Mouse (Mus musculus): ENCODE data around the gene Dlx3. TPM values are rescaled to one million over a fixed set of nuclear protein-coding genes. Genes with fewer than 3 reads are reported as not detected.

The Dlx3 gene
- polyA plus RNA-seq, 1 experiment from 2014 or later, result 4.7 TPM

GRCm38 (mm10) chr11:95150269-95151049 is 30.5 kb downstream of the Dlx3 start:
- Histone ChIP-seq H3K4me2 (replicated peaks) (0 out of 2 replicates have a peak overlapping the region, but pooled peaks have one; percentile 6), H3K27me3 (peaks cover 97% of the 10 kb centered on the region), H3K4me3 (no peak overlapping the region)

GRCm38 (mm10) chr11:95153116-95153515 is 33.2 kb downstream of the Dlx3 start:
- no peaks in the 10 kb centered on the region for H3K36me3 ChIP-seq
- no peak overlapping the region for H3K9ac ChIP-seq
- H3K9me3 ChIP-seq (replicated peaks), result no peaks in the 10 kb centered on the region
- H3K27ac ChIP-seq, result no peak overlapping the region
- 22% methylated on average over 5 of the region's 5 CpGs for WGBS
- peaks cover 7% of the 10 kb centered on the region; the same call in 1 of the 2 replicates for H3K4me1 ChIP-seq
- H3K27me3 ChIP-seq, result peaks cover 74% of the 10 kb centered on the region
- H3K4me2 ChIP-seq (replicated peaks), result no peak overlapping the region
- no peak for ATAC-seq (ENCODE audit: low FRiP score)
- H3K4me3 ChIP-seq, result no peak overlapping the region

More at GRCm38 (mm10) chr11:95150269-95151049, 30.5 kb downstream of the Dlx3 start:
- Histone ChIP-seq H3K9ac (no peak overlapping the region), H3K27ac (no peak overlapping the region), H3K9me3 (replicated peaks) (no peaks in the 10 kb centered on the region), H3K36me3 (no peaks in the 10 kb centered on the region), H3K4me1 (peaks cover 15% of the 10 kb centered on the region)
- ATAC-seq (ENCODE audit: low FRiP score), result no peak
- 2% methylated on average over 33 of the region's 33 CpGs for WGBS

- ATAC-seq (ENCODE audit: low FRiP score), result no peak
- no peaks in the 10 kb centered on the region for H3K9me3 ChIP-seq (replicated peaks)
- H3K4me1 ChIP-seq, result peaks cover 7% of the 10 kb centered on the region; the same call in 1 of the 2 replicates
- no peak overlapping the region for H3K4me3 ChIP-seq
- H3K27me3 ChIP-seq, result peaks cover 68% of the 10 kb centered on the region
- no peak overlapping the region for H3K9ac ChIP-seq
- no peaks in the 10 kb centered on the region for H3K36me3 ChIP-seq
- WGBS, result 77% methylated on average over 5 of the region's 5 CpGs
- no peak overlapping the region for H3K27ac ChIP-seq
- H3K4me2 ChIP-seq (replicated peaks), result no peak overlapping the region
Observed at GRCm38 (mm10) chr11:95153681-95154080, 33.8 kb downstream of the Dlx3 start.

- H3K4me2 ChIP-seq (replicated peaks), result no peak overlapping the region
- ATAC-seq (ENCODE audit: low FRiP score), result no peak
- no peak overlapping the region for H3K27ac ChIP-seq
- no peaks in the 10 kb centered on the region for H3K36me3 ChIP-seq
- H3K27me3 ChIP-seq, result peaks cover 50% of the 10 kb centered on the region
- no peaks in the 10 kb centered on the region for H3K9me3 ChIP-seq (replicated peaks)
- WGBS, result 79% methylated on average over 2 of the region's 2 CpGs
- no peak overlapping the region for H3K9ac ChIP-seq
- no peak overlapping the region for H3K4me3 ChIP-seq
- H3K4me1 ChIP-seq, result peaks cover 5% of the 10 kb centered on the region; the same call in 1 of the 2 replicates
Observed at GRCm38 (mm10) chr11:95155511-95155910, 35.6 kb downstream of the Dlx3 start.

GRCm38 (mm10) chr11:95157356-95157755 is 37.4 kb downstream of the Dlx3 start:
- H3K36me3 ChIP-seq, result no peaks in the 10 kb centered on the region
- ATAC-seq (ENCODE audit: low FRiP score), result no peak
- H3K27ac ChIP-seq, result no peak overlapping the region
- peaks cover 32% of the 10 kb centered on the region for H3K27me3 ChIP-seq
- H3K9ac ChIP-seq, result no peak overlapping the region
- WGBS, result 57% methylated on average over 5 of the region's 5 CpGs
- no peaks in the 10 kb centered on the region for H3K4me1 ChIP-seq
- no peaks in the 10 kb centered on the region for H3K9me3 ChIP-seq (replicated peaks)
- no peak overlapping the region for H3K4me3 ChIP-seq
- no peak overlapping the region for H3K4me2 ChIP-seq (replicated peaks)

- WGBS, result 69% methylated on average over 5 of the region's 5 CpGs
- H3K4me3 ChIP-seq, result no peak overlapping the region
Observed at GRCm38 (mm10) chr11:95157872-95158271, 38.0 kb downstream of the Dlx3 start.

GRCm38 (mm10) chr11:95159763-95160371 is 39.9 kb downstream of the Dlx3 start:
- WGBS, result 87% methylated on average over 8 of the region's 8 CpGs
- no peak overlapping the region for H3K4me2 ChIP-seq (replicated peaks)
- no peaks in the 10 kb centered on the region for H3K36me3 ChIP-seq
- no peak overlapping the region for H3K27ac ChIP-seq
- no peak overlapping the region for H3K4me3 ChIP-seq
- peaks cover 11% of the 10 kb centered on the region; the same call in 1 of the 2 replicates for H3K27me3 ChIP-seq
- no peaks in the 10 kb centered on the region for H3K4me1 ChIP-seq
- no peak overlapping the region for H3K9ac ChIP-seq
- no peaks in the 10 kb centered on the region for H3K9me3 ChIP-seq (replicated peaks)
- ATAC-seq (ENCODE audit: low FRiP score), result no peak

More at GRCm38 (mm10) chr11:95157872-95158271, 38.0 kb downstream of the Dlx3 start:
- Histone ChIP-seq H3K9ac (no peak overlapping the region), H3K4me2 (replicated peaks) (no peak overlapping the region), H3K9me3 (replicated peaks) (no peaks in the 10 kb centered on the region), H3K4me1 (no peaks in the 10 kb centered on the region), H3K27ac (no peak overlapping the region), H3K27me3 (peaks cover 26% of the 10 kb centered on the region), H3K36me3 (no peaks in the 10 kb centered on the region)
- ATAC-seq (ENCODE audit: low FRiP score), result no peak

- no peaks in the 10 kb centered on the region for H3K4me1 ChIP-seq
- peaks cover 7% of the 10 kb centered on the region; the same call in 1 of the 2 replicates for H3K27me3 ChIP-seq
- ATAC-seq (ENCODE audit: low FRiP score), result no peak
- H3K9me3 ChIP-seq (replicated peaks), result no peaks in the 10 kb centered on the region
- no peak overlapping the region for H3K9ac ChIP-seq
- no peak overlapping the region for H3K27ac ChIP-seq
- H3K36me3 ChIP-seq, result no peaks in the 10 kb centered on the region
- no peak overlapping the region for H3K4me3 ChIP-seq
- H3K4me2 ChIP-seq (replicated peaks), result no peak overlapping the region
- WGBS, result 54% methylated on average over 7 of the region's 7 CpGs
Observed at GRCm38 (mm10) chr11:95160693-95161092, 40.8 kb downstream of the Dlx3 start.

- Histone ChIP-seq H3K4me3 (no peak overlapping the region), H3K9ac (no peak overlapping the region), H3K27ac (no peak overlapping the region), H3K9me3 (replicated peaks) (no peaks in the 10 kb centered on the region), H3K36me3 (no peaks in the 10 kb centered on the region), H3K4me1 (no peaks in the 10 kb centered on the region), H3K4me2 (replicated peaks) (no peak overlapping the region), H3K27me3 (0 out of 2 replicates have a peak, but pooled peaks cover 7% of the 10 kb centered on the region)
- 69% methylated on average over 4 of the region's 4 CpGs for whole genome bisulfite sequencing
- no peak for ATAC-seq (ENCODE audit: low FRiP score)
Observed at GRCm38 (mm10) chr11:95161708-95162107, 41.8 kb downstream of the Dlx3 start.

GRCm38 (mm10) chr11:95165857-95166256 is 45.9 kb downstream of the Dlx3 start:
- Histone ChIP-seq H3K4me2 (replicated peaks) (no peak overlapping the region), H3K9me3 (replicated peaks) (no peaks in the 10 kb centered on the region), H3K27me3 (0 out of 2 replicates have a peak, but pooled peaks cover 3% of the 10 kb centered on the region), H3K27ac (no peak overlapping the region), H3K4me3 (no peak overlapping the region), H3K4me1 (no peaks in the 10 kb centered on the region), H3K36me3 (no peaks in the 10 kb centered on the region), H3K9ac (no peak overlapping the region)
- 68% methylated on average over 5 of the region's 5 CpGs for WGBS
- no peak for ATAC-seq (ENCODE audit: low FRiP score)
